Mouse (Mus musculus): ENCODE data around the gene Serpinb7. TPM values are rescaled to one million over a fixed set of nuclear protein-coding genes. Genes with fewer than 3 reads are reported as not detected.

Serpinb7 gene
- total RNA-seq, 1 experiment: not detected

DNA sequence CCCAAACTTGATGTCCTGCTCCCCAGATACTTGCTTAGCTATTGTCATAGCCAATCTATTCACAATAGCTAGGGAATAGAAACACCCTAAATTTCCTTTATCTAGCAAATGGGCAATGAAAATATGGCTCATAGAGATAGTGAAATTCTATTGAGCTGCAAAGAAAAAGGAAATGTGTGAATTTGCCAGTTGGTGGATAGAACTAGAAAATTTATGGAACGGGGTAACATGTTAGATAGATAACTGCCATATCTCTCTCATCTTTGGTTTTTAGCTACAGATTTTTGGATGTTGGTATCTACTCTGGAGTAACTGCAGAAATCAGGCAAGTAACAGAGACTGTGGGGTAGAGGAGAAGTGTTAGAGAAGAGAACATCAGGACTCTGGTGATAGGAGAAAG lies 17.1 kb upstream of the Serpinb7 start:
- no peak for TF ChIP-seq ZC3H11A (IDR thresholded peaks at IDR 0.05; ENCODE audit: borderline replicate concordance, low read depth, low read length)
- no peak for TF ChIP-seq HCFC1 (IDR thresholded peaks at IDR 0.05; ENCODE audit: borderline replicate concordance, insufficient read depth, low read length)
- TF ChIP-seq ZNF384 (IDR thresholded peaks at IDR 0.05; ENCODE audit: low read depth, low read length): no peak
- no peak for TF ChIP-seq CHD2 (IDR thresholded peaks at IDR 0.05; ENCODE audit: low read depth, low read length)
- TF ChIP-seq MAFK (IDR thresholded peaks at IDR 0.05; ENCODE audit: insufficient read depth, low read depth, low read length): no peak
- no peak overlapping the region for H3K4me3 ChIP-seq (ENCODE audit: insufficient read depth in 1 of 2, low read depth in 1 of 2, low read length in 2 of 2, poor library complexity in 1 of 2, severe bottlenecking in 1 of 2)
- no peaks in the 10 kb centered on the region for H3K9me3 ChIP-seq (ENCODE audit: control insufficient read depth, insufficient read depth, low read depth, low read length)
- no peak for DNase-seq (ENCODE audit: low read depth, low spot score)
- in situ Hi-C loops (cut with MboI; ENCODE audit: low sequenced_read_pairs in 2 of 2, unreplicated experiment in 2 of 2): no loop called here
- H3K4me1 ChIP-seq (ENCODE audit: control insufficient read depth in 2 of 2, insufficient read depth in 2 of 2, low read length in 2 of 2, poor library complexity in 1 of 2): no peaks in the 10 kb centered on the region
- H3K27ac ChIP-seq (ENCODE audit: insufficient read depth, low read depth, low read length, poor library complexity, severe bottlenecking): no peak overlapping the region
- H3K36me3 ChIP-seq (ENCODE audit: control insufficient read depth, insufficient read depth, low read length, poor library complexity, severe bottlenecking): no peaks in the 10 kb centered on the region
- no peak overlapping the region for H3K9ac ChIP-seq (ENCODE audit: insufficient read depth, low read depth, low read length, poor library complexity, severe bottlenecking)

GRCm38 (mm10) chr1:107384532-107384931 lies 14.9 kb upstream of the Serpinb7 start:
- no peaks in the 10 kb centered on the region for H3K36me3 ChIP-seq (ENCODE audit: control insufficient read depth, insufficient read depth, low read length, poor library complexity, severe bottlenecking)
- no peak for TF ChIP-seq CHD2 (IDR thresholded peaks at IDR 0.05; ENCODE audit: low read depth, low read length)
- no peak for TF ChIP-seq MAFK (IDR thresholded peaks at IDR 0.05; ENCODE audit: insufficient read depth, low read depth, low read length)
- TF ChIP-seq ZC3H11A (IDR thresholded peaks at IDR 0.05; ENCODE audit: borderline replicate concordance, low read depth, low read length): no peak
- no peak for TF ChIP-seq ZNF384 (IDR thresholded peaks at IDR 0.05; ENCODE audit: low read depth, low read length)
- no peak for TF ChIP-seq HCFC1 (IDR thresholded peaks at IDR 0.05; ENCODE audit: borderline replicate concordance, insufficient read depth, low read length)
- in situ Hi-C loops (cut with MboI; ENCODE audit: low sequenced_read_pairs in 2 of 2, unreplicated experiment in 2 of 2): no loop called here

GRCm38 (mm10) chr1:107389753-107390152 lies 9.7 kb upstream of the Serpinb7 start:
- Histone ChIP-seq H3K9ac (ENCODE audit: insufficient read depth, low read depth, low read length, poor library complexity, severe bottlenecking) (no peak overlapping the region), H3K9me3 (ENCODE audit: control insufficient read depth, insufficient read depth, low read depth, low read length) (no peaks in the 10 kb centered on the region), H3K4me3 (ENCODE audit: insufficient read depth in 1 of 2, low read depth in 1 of 2, low read length in 2 of 2, poor library complexity in 1 of 2, severe bottlenecking in 1 of 2) (no peak overlapping the region), H3K27ac (ENCODE audit: insufficient read depth, low read depth, low read length, poor library complexity, severe bottlenecking) (no peak overlapping the region), H3K4me1 (ENCODE audit: control insufficient read depth in 2 of 2, insufficient read depth in 2 of 2, low read length in 2 of 2, poor library complexity in 1 of 2) (no peaks in the 10 kb centered on the region), H3K36me3 (ENCODE audit: control insufficient read depth, insufficient read depth, low read length, poor library complexity, severe bottlenecking) (no peaks in the 10 kb centered on the region)
- in situ Hi-C loops (cut with MboI; ENCODE audit: low sequenced_read_pairs in 2 of 2, unreplicated experiment in 2 of 2): no loop called here
- DNase-seq (ENCODE audit: low read depth, low spot score): no peak
- TF ChIP-seq ZNF384 (IDR thresholded peaks at IDR 0.05; ENCODE audit: low read depth, low read length) (no peak), HCFC1 (IDR thresholded peaks at IDR 0.05; ENCODE audit: borderline replicate concordance, insufficient read depth, low read length) (no peak), ZC3H11A (IDR thresholded peaks at IDR 0.05; ENCODE audit: borderline replicate concordance, low read depth, low read length) (no peak), CHD2 (IDR thresholded peaks at IDR 0.05; ENCODE audit: low read depth, low read length) (no peak), MAFK (IDR thresholded peaks at IDR 0.05; ENCODE audit: insufficient read depth, low read depth, low read length) (no peak)

More at GRCm38 (mm10) chr1:107384532-107384931, 14.9 kb upstream of the Serpinb7 start:
- Histone ChIP-seq H3K9ac (ENCODE audit: insufficient read depth, low read depth, low read length, poor library complexity, severe bottlenecking) (no peak overlapping the region), H3K9me3 (ENCODE audit: control insufficient read depth, insufficient read depth, low read depth, low read length) (no peaks in the 10 kb centered on the region), H3K27ac (ENCODE audit: insufficient read depth, low read depth, low read length, poor library complexity, severe bottlenecking) (no peak overlapping the region), H3K4me3 (ENCODE audit: insufficient read depth in 1 of 2, low read depth in 1 of 2, low read length in 2 of 2, poor library complexity in 1 of 2, severe bottlenecking in 1 of 2) (no peak overlapping the region), H3K4me1 (ENCODE audit: control insufficient read depth in 2 of 2, insufficient read depth in 2 of 2, low read length in 2 of 2, poor library complexity in 1 of 2) (no peaks in the 10 kb centered on the region)
- DNase-seq (ENCODE audit: low read depth, low spot score): no peak

GRCm38 (mm10) chr1:107397481-107397880 lies 2.0 kb upstream of the Serpinb7 start:
- Histone ChIP-seq H3K4me3 (ENCODE audit: insufficient read depth in 1 of 2, low read depth in 1 of 2, low read length in 2 of 2, poor library complexity in 1 of 2, severe bottlenecking in 1 of 2) (no peak overlapping the region), H3K9ac (ENCODE audit: insufficient read depth, low read depth, low read length, poor library complexity, severe bottlenecking) (no peak overlapping the region), H3K36me3 (ENCODE audit: control insufficient read depth, insufficient read depth, low read length, poor library complexity, severe bottlenecking) (no peaks in the 10 kb centered on the region), H3K4me1 (ENCODE audit: control insufficient read depth in 2 of 2, insufficient read depth in 2 of 2, low read length in 2 of 2, poor library complexity in 1 of 2) (no peaks in the 10 kb centered on the region), H3K27ac (ENCODE audit: insufficient read depth, low read depth, low read length, poor library complexity, severe bottlenecking) (no peak overlapping the region), H3K9me3 (ENCODE audit: control insufficient read depth, insufficient read depth, low read depth, low read length) (no peaks in the 10 kb centered on the region)
- in situ Hi-C loops (cut with MboI; ENCODE audit: low sequenced_read_pairs in 2 of 2, unreplicated experiment in 2 of 2): no loop called here
- TF ChIP-seq ZC3H11A (IDR thresholded peaks at IDR 0.05; ENCODE audit: borderline replicate concordance, low read depth, low read length): no peak
- TF ChIP-seq ZNF384 (IDR thresholded peaks at IDR 0.05; ENCODE audit: low read depth, low read length): no peak
- TF ChIP-seq MAFK (IDR thresholded peaks at IDR 0.05; ENCODE audit: insufficient read depth, low read depth, low read length): no peak
- no peak for TF ChIP-seq HCFC1 (IDR thresholded peaks at IDR 0.05; ENCODE audit: borderline replicate concordance, insufficient read depth, low read length)
- TF ChIP-seq CHD2 (IDR thresholded peaks at IDR 0.05; ENCODE audit: low read depth, low read length): no peak
- DNase-seq (ENCODE audit: low read depth, low spot score): no peak

GRCm38 (mm10) chr1:107402082-107402481 lies 2.6 kb downstream of the Serpinb7 start:
- no peaks in the 10 kb centered on the region for H3K36me3 ChIP-seq (ENCODE audit: control insufficient read depth, insufficient read depth, low read length, poor library complexity, severe bottlenecking)
- no peaks in the 10 kb centered on the region for H3K4me1 ChIP-seq (ENCODE audit: control insufficient read depth in 2 of 2, insufficient read depth in 2 of 2, low read length in 2 of 2, poor library complexity in 1 of 2)
- DNase-seq (ENCODE audit: low read depth, low spot score): no peak
- H3K27ac ChIP-seq (ENCODE audit: insufficient read depth, low read depth, low read length, poor library complexity, severe bottlenecking): no peak overlapping the region
- in situ Hi-C loops (cut with MboI; ENCODE audit: low sequenced_read_pairs in 2 of 2, unreplicated experiment in 2 of 2): no loop called here
- H3K9ac ChIP-seq (ENCODE audit: insufficient read depth, low read depth, low read length, poor library complexity, severe bottlenecking): no peak overlapping the region
- no peak for TF ChIP-seq ZC3H11A (IDR thresholded peaks at IDR 0.05; ENCODE audit: borderline replicate concordance, low read depth, low read length)
- TF ChIP-seq ZNF384 (IDR thresholded peaks at IDR 0.05; ENCODE audit: low read depth, low read length): no peak
- no peak for TF ChIP-seq MAFK (IDR thresholded peaks at IDR 0.05; ENCODE audit: insufficient read depth, low read depth, low read length)
- TF ChIP-seq HCFC1 (IDR thresholded peaks at IDR 0.05; ENCODE audit: borderline replicate concordance, insufficient read depth, low read length): no peak
- TF ChIP-seq CHD2 (IDR thresholded peaks at IDR 0.05; ENCODE audit: low read depth, low read length): no peak
- H3K9me3 ChIP-seq (ENCODE audit: control insufficient read depth, insufficient read depth, low read depth, low read length): no peaks in the 10 kb centered on the region
- H3K4me3 ChIP-seq (ENCODE audit: insufficient read depth in 1 of 2, low read depth in 1 of 2, low read length in 2 of 2, poor library complexity in 1 of 2, severe bottlenecking in 1 of 2): no peak overlapping the region
